Mouse (Mus musculus) thymus, adult 2 months (tissue): ENCODE measurements around the gene 4931429L15Rik.

ENCODE experiments used
- CTCF ChIP-seq: fragments of 200-500 bp; IDR thresholded peaks from 2 replicates; pipeline ENCODE4 v1.5.1; 2012; ENCODE audit warnings: mild to moderate bottlenecking, control low read depth, low read length, moderate library complexity, borderline replicate concordance; ENCODE audit not compliant: control insufficient read depth, poor library complexity, insufficient read depth; ENCODE audit errors: extremely low read depth
- POLR2A ChIP-seq: fragments of 200-500 bp; IDR thresholded peaks from 2 replicates; pipeline ENCODE4 v1.6.1; 2012; ENCODE audit warnings: mild to moderate bottlenecking, low read length, control low read depth, moderate library complexity; ENCODE audit not compliant: control insufficient read depth, poor library complexity, insufficient read depth; ENCODE audit errors: extremely low read depth

DNA sequence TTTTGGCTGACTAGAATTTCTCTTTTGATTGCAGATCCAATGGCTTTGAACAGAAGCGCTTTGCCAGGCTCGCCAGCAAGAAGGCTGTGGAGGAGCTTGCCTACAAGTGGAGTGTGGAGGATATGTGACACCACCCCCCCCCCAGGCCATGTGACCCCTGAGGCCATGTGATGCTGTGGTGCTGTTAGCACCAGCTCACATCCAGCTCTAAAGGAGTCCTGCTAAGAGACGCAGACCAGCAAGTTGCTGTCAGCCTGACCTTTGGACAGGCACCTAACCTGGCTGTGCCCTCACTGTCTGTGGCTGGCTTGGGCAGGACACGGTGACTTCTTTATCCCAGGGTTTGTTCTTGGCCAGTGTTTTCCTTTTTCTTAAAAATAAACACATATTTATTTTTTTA, 21.4 kb downstream of the 4931429L15Rik start:
- TF ChIP-seq CTCF: no peak
- TF ChIP-seq POLR2A: no peak
